Mouse (Mus musculus): ENCODE measurements at regions not wholly inside any gene's neighbourhood (a gene's known extent, or its start where the extent isn't known, plus 50 kb on each side); places are given as distances from the start of the nearest gene placed in this dataset.

DNA sequence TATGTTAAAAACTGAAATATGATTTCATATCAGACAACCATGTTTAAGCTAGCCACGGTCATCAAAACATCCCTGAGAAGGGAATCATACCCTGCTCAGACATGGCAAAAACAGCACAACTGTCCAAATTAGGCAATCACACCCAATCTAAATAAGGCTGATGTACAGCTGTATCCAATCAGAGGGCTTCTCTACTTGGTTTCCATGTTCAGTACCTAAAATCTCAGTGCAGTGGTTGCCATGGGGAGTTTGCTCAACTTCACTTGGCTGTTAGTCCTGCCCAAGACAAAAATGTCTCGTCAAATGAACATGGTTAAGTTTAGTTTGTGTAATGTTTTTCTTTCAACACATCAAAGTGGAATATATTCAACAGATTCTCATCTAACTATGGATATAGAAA is 987.0 kb downstream of the Cdh9 start:
- no peak for DNase-seq (ENCODE audit: low spot score in 2 of 2)

DNA sequence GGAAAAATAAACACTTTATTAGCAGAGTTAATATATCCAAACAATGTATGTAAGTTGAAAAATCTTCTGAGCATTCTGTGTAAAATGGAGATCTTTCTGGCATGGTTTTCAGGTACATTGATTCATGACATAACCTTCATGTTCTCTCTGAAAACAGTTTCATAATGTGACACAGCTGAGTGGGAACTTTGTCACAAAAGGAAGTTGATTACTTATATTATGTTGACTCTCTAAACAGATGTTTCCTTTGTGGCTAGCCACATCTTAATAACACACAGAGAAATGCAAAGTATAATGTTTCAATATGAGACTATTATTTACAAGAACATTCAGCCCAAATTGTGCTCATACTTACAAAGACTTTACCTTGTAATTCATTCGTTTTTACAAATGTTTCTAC is 1002.1 kb downstream of the Cdh9 start:
- DNase-seq (ENCODE audit: low spot score in 2 of 2) = no peak

GRCm38 (mm10) chr15:17770225-17770677 is 1041.7 kb downstream of the Cdh9 start:
- DNase-seq (ENCODE audit: low spot score in 2 of 2) = no peak

- DNase-seq (ENCODE audit: low spot score in 2 of 2) = no peak
Observed at GRCm38 (mm10) chr15:17779788-17780187, 1039.0 kb upstream of the Cdh10 start.

DNA sequence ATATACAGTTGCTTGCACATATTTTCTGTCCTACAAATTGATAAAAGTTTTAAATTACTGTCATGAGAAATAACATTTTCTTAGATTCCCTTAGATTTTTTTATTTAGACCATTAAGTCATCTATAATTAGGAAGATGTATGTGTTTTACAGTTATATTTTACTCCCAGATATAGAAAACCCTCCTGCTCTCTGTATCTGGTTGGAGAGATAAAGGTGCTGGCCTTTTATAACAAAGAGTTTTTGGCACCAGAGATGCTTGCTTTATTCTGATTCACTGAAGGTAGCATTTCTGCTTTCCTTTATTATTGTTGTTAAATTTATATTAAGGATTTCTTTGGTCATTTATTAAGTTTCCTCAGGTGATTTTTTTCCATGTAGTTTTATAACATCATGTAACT is 1035.4 kb upstream of the Cdh10 start:
- no peak for DNase-seq (ENCODE audit: low spot score in 2 of 2)

DNA sequence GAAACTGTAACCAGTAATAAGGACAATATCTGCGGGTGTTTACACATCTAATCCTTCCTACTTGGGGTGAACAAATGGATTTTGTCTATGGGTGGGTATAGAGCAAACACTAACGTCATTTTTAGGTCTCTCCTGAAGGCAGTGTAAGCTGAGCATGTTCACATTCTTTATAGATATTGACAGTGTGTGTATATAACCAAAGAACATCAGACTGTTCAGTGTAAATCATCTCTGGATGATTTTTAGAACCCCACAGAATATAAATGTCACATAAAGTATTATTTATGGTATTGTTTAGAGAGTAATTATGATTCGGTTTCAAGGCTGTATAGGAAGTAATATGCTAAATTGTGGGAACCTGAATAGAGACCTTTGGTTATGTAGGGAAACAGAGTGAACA is 1021.2 kb upstream of the Cdh10 start:
- DNase-seq (ENCODE audit: low spot score in 2 of 2) = no peak

- peak in 1 of 2 experiments; percentile 2 for DNase-seq (ENCODE audit: low spot score in 2 of 2)
Observed at GRCm38 (mm10) chr15:17801424-17801823, 1017.3 kb upstream of the Cdh10 start.

DNA sequence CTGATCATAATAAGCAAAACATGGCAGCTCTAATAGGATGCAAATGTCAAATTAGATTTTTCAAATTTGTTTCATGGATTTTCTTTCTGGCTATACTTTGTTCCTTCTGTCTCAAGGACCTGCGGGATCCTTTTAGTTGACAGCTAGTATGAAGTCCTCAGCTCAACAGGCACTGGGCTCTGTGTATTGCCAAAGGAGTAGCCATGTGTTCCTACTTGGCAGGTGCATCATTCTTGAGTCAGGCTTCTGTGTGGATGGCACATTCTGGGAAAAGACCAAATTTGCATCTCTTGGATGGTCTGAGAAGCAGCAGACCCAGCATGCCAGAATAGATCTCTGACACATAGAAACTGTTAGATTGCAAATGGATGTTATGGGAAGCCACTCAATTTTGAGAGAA is 1015.6 kb upstream of the Cdh10 start:
- DNase-seq (ENCODE audit: low spot score in 2 of 2) = no peak

DNA sequence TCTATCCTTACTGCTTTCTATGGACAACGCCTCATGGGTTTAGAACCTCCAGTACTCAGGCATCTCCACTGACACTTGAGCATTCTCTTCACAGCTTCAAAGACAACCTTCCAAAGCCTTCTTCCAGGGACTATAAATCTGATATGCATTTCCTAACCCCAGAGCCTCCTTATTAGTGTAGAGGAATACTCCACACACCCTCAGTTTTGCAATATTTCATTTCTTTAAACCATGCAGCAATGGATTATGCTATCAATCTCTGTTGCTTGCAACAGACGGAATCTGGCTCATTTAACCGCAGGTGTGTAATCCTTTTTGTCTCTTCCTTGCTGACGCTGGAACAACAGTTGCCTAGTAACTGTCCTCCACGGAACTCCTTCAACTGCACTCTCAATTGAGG is 988.4 kb upstream of the Cdh10 start:
- DNase-seq (ENCODE audit: low spot score in 2 of 2) = no peak

GRCm38 (mm10) chr15:17831987-17832386 is 986.8 kb upstream of the Cdh10 start:
- no peak for DNase-seq (ENCODE audit: low spot score in 2 of 2)

- DNase-seq (ENCODE audit: low spot score in 2 of 2) = no peak
Observed at GRCm38 (mm10) chr15:17880168-17880567, 938.6 kb upstream of the Cdh10 start.

DNA sequence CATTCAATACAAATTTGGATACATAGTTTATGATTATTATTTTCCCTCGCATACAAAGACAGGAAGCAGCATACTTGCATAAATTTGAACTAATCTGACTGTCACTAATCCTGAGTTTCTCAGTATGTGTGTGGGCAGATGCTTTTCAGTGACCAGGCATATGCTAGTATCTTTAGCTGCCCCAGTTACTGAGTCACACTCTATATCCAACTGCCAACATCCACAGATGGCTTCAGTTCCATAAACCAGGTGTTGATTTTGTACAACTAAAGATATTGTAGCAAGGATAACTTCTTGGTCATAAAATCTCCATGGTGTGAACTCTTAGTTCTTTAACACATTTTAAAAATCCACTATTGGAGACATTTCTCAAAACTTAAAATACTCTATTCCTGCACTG is 929.4 kb upstream of the Cdh10 start:
- peak; percentile 29 to 52 for DNase-seq (ENCODE audit: low spot score in 2 of 2)

DNA sequence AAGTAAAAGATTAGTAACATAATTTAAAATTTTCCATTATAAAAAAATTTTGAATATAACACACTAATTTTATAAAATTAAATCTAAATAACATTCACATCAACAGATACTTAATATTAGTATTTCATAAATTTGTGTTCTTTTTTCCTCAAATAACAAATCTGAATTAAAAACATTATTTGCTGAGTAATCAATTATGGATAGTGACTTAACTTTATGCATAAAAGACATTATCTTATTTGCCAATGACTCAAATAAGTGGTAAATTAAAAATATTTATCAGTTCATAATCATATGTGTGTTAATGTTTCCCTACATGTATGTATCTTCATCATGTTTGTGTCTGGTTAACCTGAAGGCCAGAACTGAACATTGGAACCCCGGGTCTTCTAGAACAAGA is 918.7 kb upstream of the Cdh10 start:
- DNase-seq (ENCODE audit: low spot score in 2 of 2) = no peak

DNA sequence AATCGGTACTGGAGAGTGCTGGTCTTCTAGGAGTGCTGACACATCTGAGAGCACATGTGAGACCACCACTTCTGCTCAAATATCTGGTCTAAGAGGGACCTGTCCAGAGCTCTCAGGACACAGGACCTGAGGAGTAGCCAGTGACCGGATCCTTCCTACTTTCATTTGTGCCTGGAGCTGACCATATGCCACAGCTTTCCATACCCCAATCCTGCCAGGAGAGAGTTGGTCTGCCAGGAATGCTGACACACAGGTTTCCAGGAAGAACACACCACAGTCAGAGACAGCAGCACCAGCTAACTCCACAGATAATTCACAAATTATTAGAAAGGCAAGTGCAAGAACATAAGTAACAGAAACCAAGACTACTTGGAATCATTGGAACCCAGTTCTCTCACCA is 906.5 kb upstream of the Cdh10 start:
- DNase-seq (ENCODE audit: low spot score in 2 of 2) = no peak

- no peak for DNase-seq (ENCODE audit: low spot score in 2 of 2)
Observed at GRCm38 (mm10) chr15:17932573-17932972, 886.2 kb upstream of the Cdh10 start.

- DNase-seq (ENCODE audit: low spot score in 2 of 2) = no peak
Observed at GRCm38 (mm10) chr15:17933875-17934274, 884.9 kb upstream of the Cdh10 start.

GRCm38 (mm10) chr15:17935473-17935872 is 883.3 kb upstream of the Cdh10 start:
- DNase-seq (ENCODE audit: low spot score in 2 of 2) = no peak

GRCm38 (mm10) chr15:17962778-17963177 is 856.0 kb upstream of the Cdh10 start:
- no peak for DNase-seq (ENCODE audit: low spot score in 2 of 2)

GRCm38 (mm10) chr15:17963240-17964209 is 855.2 kb upstream of the Cdh10 start:
- DNase-seq (ENCODE audit: low spot score in 2 of 2) = no peak

- DNase-seq (ENCODE audit: low spot score in 2 of 2) = no peak
Observed at GRCm38 (mm10) chr15:17987763-17988162, 831.0 kb upstream of the Cdh10 start.

GRCm38 (mm10) chr15:18032626-18033025 is 786.1 kb upstream of the Cdh10 start:
- DNase-seq (ENCODE audit: low spot score in 2 of 2) = peak; percentile 5 to 31

GRCm38 (mm10) chr15:18052219-18053030 is 766.3 kb upstream of the Cdh10 start:
- DNase-seq (ENCODE audit: low spot score in 2 of 2) = no peak

DNA sequence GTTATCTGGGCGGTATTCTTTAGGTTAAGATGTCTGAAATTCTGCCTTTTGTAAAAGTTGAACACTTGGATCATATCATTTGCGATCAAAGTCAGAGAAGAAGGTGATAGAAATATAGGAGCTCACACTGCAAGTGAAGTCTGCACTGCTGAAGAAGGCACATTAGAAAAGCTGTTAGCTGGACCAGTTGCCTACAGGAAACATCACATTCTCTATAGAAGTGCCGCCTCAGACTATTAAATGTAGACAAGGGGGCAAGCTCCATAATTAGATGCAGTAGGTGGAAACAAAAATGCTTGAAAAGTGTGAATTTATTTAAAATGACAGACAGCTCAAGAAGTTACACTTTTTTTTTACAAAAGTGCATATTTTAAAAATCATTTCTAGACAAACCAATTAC is 753.2 kb upstream of the Cdh10 start:
- DNase-seq (ENCODE audit: low spot score in 2 of 2) = peak in 1 of 2 experiments; percentile 6
